ENCODE assay signal across 25 mouse cellular contexts in the genomic region with DNA sequence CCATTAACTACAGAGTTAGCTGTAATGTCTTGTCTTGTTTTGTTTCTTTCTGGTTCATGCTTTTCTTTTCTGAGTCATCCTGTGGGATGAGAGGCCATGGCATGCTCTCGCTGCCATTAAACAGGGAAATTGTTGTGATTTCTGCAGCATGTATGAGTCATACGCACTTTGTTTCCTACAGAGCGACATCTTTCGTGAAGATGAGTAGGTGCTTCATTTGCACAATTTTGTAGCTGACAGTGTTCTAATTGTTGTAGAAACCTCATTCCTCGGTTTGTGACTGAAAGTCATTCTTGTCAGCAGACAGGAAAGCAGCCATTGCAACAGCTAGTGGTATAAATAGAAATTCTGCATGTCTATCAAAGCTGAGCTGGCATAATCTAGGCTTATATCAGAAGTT.
DNase-seq lines count a peak whose midpoint lies in the region; ATAC-seq lines count a peak whose summit lies in the region.
"Had no signal": no experiment of that assay in that cellular context is flagged by ENCODE, and none has a peak within 500 bp of the region (broad histone marks: within the 10 kb centered on the region; RNA-seq: fewer than 3 reads in every experiment).

No protein-coding gene starts in this region.

- no peak overlapping the region for H3K9ac ChIP-seq in midbrain, embryonic 16.5 days (ENCODE audit: low read depth, low read length)
- H3K9ac ChIP-seq: heart, embryonic 15.5 days; kidney, embryonic 15.5 days; limb, embryonic 12.5 days; liver, embryonic 15.5 days; lung, embryonic 14.5 days; neural tube, embryonic 15.5 days had no signal

- H3K4me3 ChIP-seq in heart, embryonic 10.5 days = no peak overlapping the region
- H3K4me3 ChIP-seq in midbrain, embryonic 16.5 days (ENCODE audit: low read depth, low read length) = no peak overlapping the region
- H3K4me3 ChIP-seq: erythroblast, embryonic 14.5 days; heart, embryonic 15.5 days; kidney, embryonic 15.5 days; limb, embryonic 12.5 days; liver, embryonic 15.5 days; neural tube, embryonic 15.5 days had no signal

- no peaks in the 10 kb centered on the region for H3K36me3 ChIP-seq in heart, embryonic 10.5 days
- H3K36me3 ChIP-seq in midbrain, embryonic 16.5 days (ENCODE audit: control insufficient read depth, insufficient read depth, low read length) = no peaks in the 10 kb centered on the region
- H3K36me3 ChIP-seq: heart, embryonic 15.5 days; kidney, embryonic 15.5 days; limb, embryonic 12.5 days; liver, embryonic 15.5 days; neural tube, embryonic 15.5 days had no signal

- H3K4me2 ChIP-seq in midbrain, embryonic 16.5 days (ENCODE audit: low read length) = no peak overlapping the region
- H3K4me2 ChIP-seq: heart, embryonic 15.5 days; kidney, embryonic 15.5 days; limb, embryonic 12.5 days; liver, embryonic 15.5 days; lung, embryonic 14.5 days; neural tube, embryonic 15.5 days had no signal

- ATAC-seq in midbrain, embryonic 16.5 days = no peak
- ATAC-seq: hindbrain, embryonic 16.5 days had no signal

- H3K27me3 ChIP-seq in heart, embryonic 10.5 days (ENCODE audit: insufficient read depth, poor library complexity, severe bottlenecking) = no peaks in the 10 kb centered on the region
- no peaks in the 10 kb centered on the region for H3K27me3 ChIP-seq in midbrain, embryonic 16.5 days (ENCODE audit: control insufficient read depth, insufficient read depth, low read depth, low read length)
- H3K27me3 ChIP-seq: heart, embryonic 15.5 days; kidney, embryonic 15.5 days; limb, embryonic 12.5 days; liver, embryonic 15.5 days; neural tube, embryonic 15.5 days had no signal

- no peaks in the 10 kb centered on the region for H3K4me1 ChIP-seq in heart, embryonic 10.5 days
- no peaks in the 10 kb centered on the region for H3K4me1 ChIP-seq in midbrain, embryonic 16.5 days (ENCODE audit: control insufficient read depth, insufficient read depth, low read length)
- H3K4me1 ChIP-seq: heart, embryonic 15.5 days; kidney, embryonic 15.5 days; limb, embryonic 12.5 days; liver, embryonic 15.5 days; neural tube, embryonic 15.5 days had no signal

- DNase-seq in frontal cortex, adult 2 months (ENCODE audit: extremely low spot score in 1 of 2, low spot score in 1 of 2) = peak; percentile 39 to 68
- no peak for DNase-seq in frontal cortex, postnatal 10 days (ENCODE audit: low spot score in 2 of 2)
- DNase-seq in left cerebral cortex, adult 11 months (ENCODE audit: low spot score) = peak; percentile 46
- DNase-seq in left cerebral cortex, adult 18-20 months (ENCODE audit: low spot score in 2 of 2) = no peak
- peak; percentile 31 to 39 for DNase-seq in right cerebral cortex, adult 2 months (ENCODE audit: low spot score in 2 of 2)
- no peak for DNase-seq in right cerebral cortex, postnatal 25 days
- DNase-seq in heart, embryonic 10.5 days (ENCODE audit: low spot score) = no peak
- DNase-seq: adrenal gland, postnatal 14 days; cerebellum, adult 18-20 months; cerebellum, postnatal 10 days; gastrocnemius, postnatal 14 days; kidney, adult 18-20 months; kidney, postnatal 25 days; lung, embryonic 14.5 days; lung, postnatal 14 days; midbrain, embryonic 14.5 days; thymus, postnatal 14 days had no signal

- no peak overlapping the region for H3K27ac ChIP-seq in heart, embryonic 10.5 days
- H3K27ac ChIP-seq in midbrain, embryonic 16.5 days (ENCODE audit: low read length) = no peak overlapping the region
- H3K27ac ChIP-seq: heart, embryonic 15.5 days; kidney, embryonic 15.5 days; limb, embryonic 12.5 days; liver, embryonic 15.5 days; neural tube, embryonic 15.5 days had no signal

- WGBS in heart, embryonic 10.5 days = 81% methylated on average over 5 of the region's 5 CpGs
- 83% methylated on average over 5 of the region's 5 CpGs for WGBS in midbrain, embryonic 16.5 days

- H3K9me3 ChIP-seq in heart, embryonic 10.5 days = no peaks in the 10 kb centered on the region
- H3K9me3 ChIP-seq in midbrain, embryonic 16.5 days (replicated peaks; ENCODE audit: control insufficient read depth, low read length, poor library complexity, severe bottlenecking) = no peaks in the 10 kb centered on the region
- H3K9me3 ChIP-seq: heart, embryonic 15.5 days; kidney, embryonic 15.5 days; limb, embryonic 12.5 days; liver, embryonic 15.5 days; neural tube, embryonic 15.5 days had no signal

Comparison
In these comparisons a context has a peak if more than half of its experiments do, and no peak if none do; other contexts are left out.
1. DNase-seq: peak in frontal cortex, adult 2 months (2 of 2), left cerebral cortex, adult 11 months (single experiment) and right cerebral cortex, adult 2 months (2 of 2); none in frontal cortex, postnatal 10 days (0 of 2), left cerebral cortex, adult 18-20 months (0 of 2), right cerebral cortex, postnatal 25 days (single experiment) and heart, embryonic 10.5 days (single experiment).